Mouse (Mus musculus) heart, embryonic 10.5 days (tissue): ENCODE data around the gene Acot6. TPM values are rescaled to one million over a fixed set of nuclear protein-coding genes. Genes with fewer than 3 reads are reported as not detected.
"Not testable (repeated sequence)": the region's sequence is repeated elsewhere in the genome, so short reads cannot be mapped to it uniquely, and the experiment has no call there.

Experiments used
- DNase-seq: peaks from one replicate; pipeline ENCODE4 v3.0.0-alpha.2; 2017; ENCODE audit warnings: low spot score
- H3K27ac ChIP-seq: fragments of 300-500 bp; sonication (generic); 2 replicates; pipeline ENCODE4 v1.5.1; 2016; ENCODE audit warnings: mild to moderate bottlenecking
- H3K27me3 ChIP-seq: fragments of 300-500 bp; sonication (generic); 2 replicates; pipeline ENCODE4 v1.6.1; 2016; ENCODE audit warnings: mild to moderate bottlenecking; ENCODE audit not compliant: poor library complexity, insufficient read depth, severe bottlenecking
- H3K36me3 ChIP-seq: fragments of 300-500 bp; sonication (generic); 2 replicates; pipeline ENCODE4 v1.6.1; 2016; ENCODE audit warnings: mild to moderate bottlenecking, moderate library complexity
- H3K4me1 ChIP-seq: fragments of 300-500 bp; sonication (generic); 2 replicates; pipeline ENCODE4 v1.6.1; 2016; ENCODE audit warnings: mild to moderate bottlenecking
- H3K4me3 ChIP-seq: fragments of 300-500 bp; sonication (generic); 2 replicates; pipeline ENCODE4 v1.5.1; 2016; ENCODE audit warnings: mild to moderate bottlenecking, moderate library complexity
- H3K9me3 ChIP-seq: fragments of 300-500 bp; sonication (generic); 2 replicates; pipeline ENCODE4 v1.6.1; 2016; ENCODE audit warnings: mild to moderate bottlenecking, moderate library complexity
- WGBS: fragments of 180-500 bp; shearing (Covaris S2); methylation state at CpG from one replicate; pipeline ENCODE4 v1.1.7; 2016; 5-methylcytosine and 5-hydroxymethylcytosine counted together
- polyA plus RNA-seq: library from polyadenylated mRNA; unstranded; fragments of >200 nt; fragmentation: Nextera tagmentation; extraction: Ambion mirVana; gene quantifications from 2 replicates; pipeline ENCODE4 v1.2.1, GENCODE M21; 2016

Gene Acot6
- polyA plus RNA-seq = 0.67 and 0.69 TPM in 2 replicates

DNA sequence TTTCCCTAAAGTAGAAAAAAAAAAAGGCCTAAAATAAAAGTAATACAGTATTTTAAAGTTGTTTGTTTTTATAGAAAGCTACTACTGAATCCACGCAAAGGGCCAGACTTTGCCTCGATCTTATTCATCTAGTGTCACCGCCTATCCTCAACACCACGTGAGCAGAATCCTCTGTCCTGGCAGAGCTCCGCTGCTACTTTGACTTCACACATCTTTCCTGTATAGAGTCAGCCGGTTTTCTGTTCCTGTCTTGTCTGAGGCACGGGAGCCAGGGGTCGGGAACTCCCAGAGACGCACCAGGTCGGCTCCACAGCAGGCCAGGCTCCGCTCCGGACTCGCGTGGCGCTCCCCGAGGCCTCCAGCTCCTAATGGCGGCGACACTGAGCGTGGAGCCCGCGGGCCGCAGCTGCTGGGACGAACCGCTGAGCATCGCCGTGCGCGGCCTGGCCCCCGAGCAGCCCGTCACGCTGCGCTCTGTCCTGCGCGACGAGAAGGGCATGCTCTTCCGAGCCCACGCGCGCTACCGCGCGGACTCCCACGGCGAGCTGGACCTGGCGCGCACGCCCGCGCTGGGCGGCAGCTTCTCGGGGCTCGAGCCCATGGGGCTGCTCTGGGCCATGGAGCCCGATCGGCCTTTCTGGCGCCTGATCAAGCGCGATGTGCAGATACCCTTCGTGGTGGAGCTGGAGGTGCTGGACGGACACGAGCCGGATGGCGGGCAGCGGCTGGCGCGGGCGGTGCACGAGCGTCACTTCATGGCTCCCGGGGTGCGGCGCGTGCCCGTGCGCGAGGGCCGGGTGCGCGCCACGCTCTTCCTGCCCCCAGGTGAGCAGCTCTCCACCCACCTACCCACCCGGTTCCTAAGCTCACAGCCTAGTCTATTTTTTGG is at the start of gene Acot6:
Gene Acot6, plus strand, starts transcription at position 51 of the 889 bp plus-strand sequence.
- not testable (repeated sequence) for H3K36me3 ChIP-seq, H3K9me3 ChIP-seq, H3K4me1 ChIP-seq, H3K27me3 ChIP-seq
- Histone ChIP-seq H3K4me3 (peak within 1 kb of the TSS; percentile 64), H3K27ac (peak within 1 kb of the TSS; percentile 87)
- DNase-seq = peak; percentile 81
- under 1% methylated on average over 79 of the region's 80 CpGs for WGBS

DNA sequence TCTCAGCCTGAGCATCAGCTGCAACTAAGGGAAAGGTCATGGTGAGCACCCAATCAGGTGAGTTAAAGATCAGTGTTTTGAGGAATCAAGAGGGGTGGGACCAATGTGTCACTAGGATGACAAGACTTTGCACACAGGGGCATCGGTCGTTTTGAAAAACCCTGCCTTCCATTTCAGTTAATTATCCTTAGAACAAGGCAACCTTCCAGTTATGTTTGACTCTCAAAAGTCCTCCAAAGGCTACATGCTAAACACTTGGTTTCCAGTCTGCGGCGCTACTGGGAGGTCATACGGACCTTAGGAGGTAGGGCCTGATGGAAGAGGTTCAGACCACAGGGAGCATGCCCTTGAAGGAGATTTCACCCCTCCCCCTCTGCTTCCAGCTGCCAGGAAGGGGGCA is 49.7 kb upstream of the Acot6 start:
- not testable (repeated sequence) for DNase-seq, H3K4me3 ChIP-seq, H3K27ac ChIP-seq, H3K9me3 ChIP-seq, H3K36me3 ChIP-seq, H3K4me1 ChIP-seq
- WGBS = 86% methylated on average over 5 of the region's 5 CpGs
- H3K27me3 ChIP-seq = peaks cover 41% of the 10 kb centered on the region

- WGBS = 62% methylated on average over 5 of the region's 5 CpGs
- Histone ChIP-seq H3K4me3 (no peak within 1 kb of the TSS), H3K9me3 (peaks cover 9% of the 10 kb centered on the region; the same call in 1 of the 2 replicates), H3K27me3 (peaks cover 50% of the 10 kb centered on the region), H3K4me1 (peaks cover 5% of the 10 kb centered on the region; the same call in 1 of the 2 replicates), H3K36me3 (no peaks in the 10 kb centered on the region), H3K27ac (no peak within 1 kb of the TSS)
- no peak for DNase-seq
Measured at GRCm38 (mm10) chr12:84051937-84052474, 48.4 kb upstream of the Acot6 start, which contains the start of gene Acot3. Gene Acot3 (plus strand): TSS chr12:84052144.

DNA sequence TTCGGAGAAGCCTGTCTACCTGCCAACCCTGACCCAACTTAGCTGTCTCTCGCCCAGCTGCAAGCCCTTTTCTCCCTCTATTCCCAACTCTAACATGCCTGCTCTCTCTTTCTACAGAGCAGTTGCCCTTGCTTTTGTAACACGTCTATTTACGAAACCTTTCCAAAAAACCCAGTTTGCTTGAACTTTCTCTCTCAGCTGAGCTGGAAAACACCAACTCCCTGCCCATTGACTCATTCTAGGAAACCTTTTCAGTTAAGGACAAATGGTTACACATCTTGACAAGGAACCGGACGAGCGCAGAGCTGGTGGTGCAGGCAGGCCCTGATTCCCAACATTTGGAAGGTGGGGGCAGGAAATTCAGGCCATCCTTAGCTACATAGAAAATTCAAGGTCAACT is 47.8 kb upstream of the Acot6 start:
- peaks cover 50% of the 10 kb centered on the region for H3K27me3 ChIP-seq
- H3K36me3 ChIP-seq = no peaks in the 10 kb centered on the region
- no peak overlapping the region for H3K4me3 ChIP-seq
- DNase-seq = no peak
- peaks cover 7% of the 10 kb centered on the region; the same call in 1 of the 2 replicates for H3K9me3 ChIP-seq
- WGBS = 79% methylated on average over 7 of the region's 7 CpGs
- no peak overlapping the region for H3K27ac ChIP-seq
- H3K4me1 ChIP-seq = peaks cover 5% of the 10 kb centered on the region; the same call in 1 of the 2 replicates

- DNase-seq = no peak
- 6% methylated on average over 16 of the region's 16 CpGs for WGBS
- Histone ChIP-seq H3K27ac (peak overlapping the region; percentile 74; the same call in 1 of the 2 replicates), H3K27me3 (peaks cover 55% of the 10 kb centered on the region), H3K36me3 (no peaks in the 10 kb centered on the region), H3K4me1 (peaks cover 5% of the 10 kb centered on the region; the same call in 1 of the 2 replicates), H3K4me3 (peak overlapping the region; percentile 59), H3K9me3 (0 out of 2 replicates have a peak, but pooled peaks cover 4% of the 10 kb centered on the region)
Measured at GRCm38 (mm10) chr12:84053173-84053572, 47.3 kb upstream of the Acot6 start.

DNA sequence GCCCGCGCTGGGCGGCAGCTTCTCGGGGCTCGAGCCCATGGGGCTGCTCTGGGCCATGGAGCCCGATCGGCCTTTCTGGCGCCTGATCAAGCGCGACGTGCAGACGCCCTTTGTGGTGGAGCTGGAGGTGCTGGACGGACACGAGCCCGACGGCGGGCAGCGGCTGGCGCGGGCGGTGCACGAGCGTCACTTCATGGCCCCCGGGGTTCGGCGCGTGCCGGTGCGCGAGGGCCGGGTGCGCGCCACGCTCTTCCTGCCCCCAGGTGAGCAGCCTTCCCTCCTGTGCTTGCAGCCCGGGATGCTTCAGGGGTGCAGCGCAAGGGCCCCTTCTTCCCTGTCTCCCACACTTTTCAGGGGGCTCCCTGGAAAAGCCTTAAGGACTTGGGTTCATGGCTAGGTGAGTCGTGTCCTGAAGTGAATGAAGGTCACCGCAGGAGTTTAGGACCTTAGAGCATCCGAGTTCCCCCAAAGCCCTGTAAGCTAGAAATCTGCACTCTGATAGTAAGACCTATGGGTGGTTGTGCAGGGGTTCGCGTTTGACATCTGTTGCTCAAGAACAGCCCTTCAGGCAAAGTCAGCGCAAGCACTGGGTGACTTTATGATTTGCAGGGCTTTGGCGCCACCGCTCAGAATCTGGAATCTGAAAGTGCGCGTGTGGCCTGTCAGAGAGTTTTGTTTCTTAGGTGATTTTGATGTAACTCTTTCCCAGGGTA is 46.6 kb upstream of the Acot6 start:
- WGBS = 3% methylated on average over 40 of the region's 46 CpGs
- DNase-seq = peak; percentile 73
- Histone ChIP-seq H3K27me3 (peaks cover 60% of the 10 kb centered on the region), H3K4me1 (peaks cover 5% of the 10 kb centered on the region; the same call in 1 of the 2 replicates), H3K9me3 (no peaks in the 10 kb centered on the region), H3K36me3 (no peaks in the 10 kb centered on the region), H3K4me3 (peak overlapping the region; percentile 59), H3K27ac (peak overlapping the region; percentile 70)

GRCm38 (mm10) chr12:84060946-84061345 is 39.5 kb upstream of the Acot6 start:
- DNase-seq = peak; percentile 28
- H3K9me3 ChIP-seq = no peaks in the 10 kb centered on the region
- no peaks in the 10 kb centered on the region for H3K36me3 ChIP-seq
- no peak overlapping the region for H3K4me3 ChIP-seq
- H3K27me3 ChIP-seq = peaks cover 29% of the 10 kb centered on the region; the same call in 1 of the 2 replicates
- H3K27ac ChIP-seq = no peak overlapping the region
- no peaks in the 10 kb centered on the region for H3K4me1 ChIP-seq
- 24% methylated on average over 2 of the region's 2 CpGs for WGBS

DNA sequence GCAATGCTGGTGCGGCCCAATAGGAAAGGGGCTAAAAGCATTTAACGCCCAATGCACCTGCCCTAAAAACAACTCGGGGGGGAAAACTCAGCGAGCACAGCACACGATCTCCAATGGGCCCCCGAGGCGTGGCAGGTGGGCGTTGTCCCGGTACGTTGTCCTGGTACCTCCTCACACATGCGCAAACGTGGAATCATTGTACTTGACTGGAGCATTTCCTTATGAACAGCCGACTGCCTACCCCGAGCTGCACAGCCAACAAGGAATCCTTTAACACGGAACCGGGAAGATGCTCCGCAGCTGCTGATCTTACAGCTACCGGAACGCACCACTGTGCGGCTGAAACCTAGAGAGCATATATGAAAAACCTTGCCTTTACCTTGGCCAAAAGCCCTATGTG is 38.1 kb upstream of the Acot6 start:
- DNase-seq = no peak
- Histone ChIP-seq H3K27ac (no peak overlapping the region), H3K4me3 (no peak overlapping the region), H3K36me3 (no peaks in the 10 kb centered on the region), H3K27me3 (peaks cover 31% of the 10 kb centered on the region), H3K9me3 (no peaks in the 10 kb centered on the region), H3K4me1 (no peaks in the 10 kb centered on the region)
- 90% methylated on average over 20 of the region's 20 CpGs for WGBS

- no peaks in the 10 kb centered on the region for H3K9me3 ChIP-seq
- H3K36me3 ChIP-seq = no peaks in the 10 kb centered on the region
- no peak for DNase-seq
- H3K4me3 ChIP-seq = no peak overlapping the region
- H3K4me1 ChIP-seq = no peaks in the 10 kb centered on the region
- no peak overlapping the region for H3K27ac ChIP-seq
- 68% methylated on average over 5 of the region's 5 CpGs for WGBS
- peaks cover 34% of the 10 kb centered on the region for H3K27me3 ChIP-seq
Measured at GRCm38 (mm10) chr12:84063228-84063627, 37.2 kb upstream of the Acot6 start.

- 79% methylated on average over 2 of the region's 2 CpGs for WGBS
- Histone ChIP-seq H3K4me3 (no peak overlapping the region), H3K27ac (no peak overlapping the region), H3K27me3 (peaks cover 35% of the 10 kb centered on the region), H3K36me3 (no peaks in the 10 kb centered on the region), H3K4me1 (no peaks in the 10 kb centered on the region), H3K9me3 (no peaks in the 10 kb centered on the region)
- no peak for DNase-seq
Measured at GRCm38 (mm10) chr12:84063833-84064232, 36.6 kb upstream of the Acot6 start.

GRCm38 (mm10) chr12:84064621-84065020 is 35.8 kb upstream of the Acot6 start:
- Histone ChIP-seq H3K36me3 (no peaks in the 10 kb centered on the region), H3K9me3 (no peaks in the 10 kb centered on the region), H3K4me1 (0 out of 2 replicates have a peak, but pooled peaks cover under 1% of the 10 kb centered on the region), H3K27ac (no peak overlapping the region), H3K27me3 (peaks cover 37% of the 10 kb centered on the region), H3K4me3 (no peak overlapping the region)
- DNase-seq = no peak
- WGBS = 69% methylated on average over 8 of the region's 8 CpGs

DNA sequence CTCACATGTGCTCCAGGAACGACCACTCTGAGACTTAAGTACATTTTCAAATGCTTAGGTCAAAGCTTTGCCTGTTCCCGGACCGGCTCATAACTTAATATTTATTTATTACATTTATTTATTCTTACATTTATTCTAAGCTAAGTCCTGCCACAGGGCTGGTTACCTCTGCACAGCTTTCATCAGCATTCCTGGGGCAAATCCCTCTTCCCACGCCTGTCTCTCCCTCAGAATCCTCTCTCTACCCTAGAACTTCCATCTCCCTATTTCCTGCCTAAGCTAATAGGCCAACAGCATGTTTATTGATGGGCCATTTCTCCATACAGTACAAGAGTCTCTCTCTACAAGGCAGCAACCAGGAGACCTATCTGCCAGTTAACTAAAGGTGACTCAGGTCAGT is 32.7 kb upstream of the Acot6 start:
- DNase-seq = no peak
- Histone ChIP-seq H3K36me3 (no peaks in the 10 kb centered on the region), H3K27me3 (peaks cover 59% of the 10 kb centered on the region), H3K4me1 (0 out of 2 replicates have a peak, but pooled peaks cover 3% of the 10 kb centered on the region), H3K9me3 (no peaks in the 10 kb centered on the region), H3K4me3 (no peak overlapping the region), H3K27ac (no peak overlapping the region)
- 74% methylated on average over 4 of the region's 4 CpGs for WGBS
